Mouse (Mus musculus) MEL-GATA-1-ER (cell line): Measurements from ENCODE around the gene Pnisr.

Experiments
- DNase-seq: peaks from one replicate; pipeline ENCODE4 v3.0.0-alpha.2; 2012; ENCODE audit warnings: low read depth; ENCODE audit errors: extremely low read depth

The Pnisr gene

GRCm38 (mm10) chr4:21847481-21848286, at the start of gene Pnisr:
Gene Pnisr, plus strand, starts transcription at chr4:21847583.
- peak; percentile 97 for DNase-seq

- DNase-seq = no peak
These were observed 46.4 kb upstream of the Pnisr start for GRCm38 (mm10) chr4:21801013-21801412.

DNA sequence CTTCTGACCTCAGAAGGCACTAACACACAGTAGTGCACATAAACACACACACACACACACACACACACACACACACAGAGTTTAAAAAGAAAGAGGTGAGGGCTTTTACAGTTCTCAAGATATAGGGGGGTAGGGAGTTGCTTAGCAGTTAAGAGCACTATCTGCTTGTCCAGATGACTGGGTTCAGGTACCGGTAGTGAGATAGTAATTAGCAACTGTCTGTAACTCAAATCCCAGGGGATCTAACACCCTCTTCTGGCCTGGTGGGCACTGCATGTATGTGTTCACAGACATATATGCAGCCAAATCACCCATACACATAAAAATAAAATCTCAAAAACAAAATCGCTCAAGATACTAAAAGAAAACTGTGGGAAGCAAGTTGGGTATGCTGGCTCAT, 45.8 kb upstream of the Pnisr start:
- DNase-seq = no peak

DNA sequence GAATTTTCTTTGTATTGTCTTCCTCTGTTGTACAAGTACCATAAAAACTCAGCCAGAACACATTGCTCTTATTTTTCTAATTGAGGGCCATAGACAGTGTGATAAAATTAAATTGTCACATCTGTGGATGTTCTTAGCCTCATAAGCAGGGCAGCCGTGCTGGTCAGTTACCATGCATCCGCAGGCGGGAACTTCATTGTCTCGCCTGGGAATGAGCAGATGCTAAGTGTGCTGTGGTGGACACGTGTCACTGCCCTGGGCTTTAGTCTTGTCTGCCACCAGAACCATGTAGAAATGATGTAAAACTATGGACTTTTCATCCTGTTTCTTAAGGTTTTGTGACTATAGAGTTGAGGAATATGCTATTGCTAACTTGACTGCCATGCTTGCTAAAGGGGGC, 40.2 kb upstream of the Pnisr start:
- no peak for DNase-seq

- DNase-seq = no peak
These were observed 36.8 kb upstream of the Pnisr start for GRCm38 (mm10) chr4:21810608-21811007.

DNA sequence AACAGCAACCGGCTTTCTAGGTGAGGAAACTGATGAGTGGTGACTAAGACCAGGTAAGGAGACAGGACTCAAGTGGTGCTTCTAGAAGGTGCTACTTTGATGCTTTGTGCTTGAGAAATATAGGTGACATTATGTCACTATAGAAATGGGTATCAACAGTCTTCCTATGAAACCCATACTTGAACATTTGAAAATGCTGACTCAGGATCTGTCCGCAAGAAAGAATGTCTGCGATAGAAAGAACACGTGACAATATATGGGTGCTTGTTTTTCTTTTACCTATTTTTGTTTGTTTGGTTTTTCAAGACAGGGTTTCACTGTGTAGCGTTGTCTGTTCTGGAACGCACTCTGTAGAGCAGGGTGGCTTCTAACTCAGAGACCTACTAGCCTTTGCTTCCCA, 34.7 kb upstream of the Pnisr start:
- DNase-seq = no peak

DNA sequence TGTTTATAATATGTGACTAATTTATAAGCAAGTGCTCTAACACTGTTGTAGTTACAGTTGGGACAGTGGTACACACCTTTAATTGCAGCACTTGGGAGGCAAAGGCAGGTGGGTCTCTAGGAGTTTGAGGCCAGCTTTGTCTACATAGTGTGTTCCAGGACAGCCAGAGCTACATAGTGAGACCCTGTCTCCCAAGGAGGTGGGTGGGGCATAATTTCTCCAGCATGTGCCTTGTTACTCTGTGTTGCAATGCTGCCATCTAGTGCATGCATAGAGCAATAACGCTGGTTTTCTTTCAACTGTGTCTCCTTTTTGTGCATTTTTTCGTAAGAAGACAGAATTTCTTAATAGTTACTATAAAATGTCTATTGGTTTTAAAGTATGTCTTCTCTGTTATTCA, 33.4 kb upstream of the Pnisr start:
- DNase-seq = peak; percentile 43

DNA sequence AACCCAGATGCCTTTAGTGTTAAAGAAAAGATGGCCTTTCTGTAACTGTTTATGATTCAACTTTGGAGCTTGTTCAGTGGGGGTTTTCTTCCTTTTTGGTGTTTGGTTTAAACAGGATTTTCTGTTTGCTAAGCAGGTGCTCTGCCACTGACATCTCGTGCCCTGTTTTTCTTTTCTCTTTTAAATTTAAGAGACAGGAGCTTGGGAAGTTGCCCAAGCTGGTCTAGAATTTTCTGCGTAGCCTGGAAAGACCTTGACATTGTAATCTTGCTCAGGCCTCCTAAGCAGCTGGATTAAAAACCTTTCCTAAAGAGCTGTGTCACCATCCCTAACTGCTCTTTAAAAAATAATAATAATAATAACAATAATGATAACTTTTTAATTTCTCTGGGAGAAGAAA, 20.8 kb upstream of the Pnisr start:
- no peak for DNase-seq

GRCm38 (mm10) chr4:21832844-21833243, 14.5 kb upstream of the Pnisr start:
- DNase-seq = no peak

DNA sequence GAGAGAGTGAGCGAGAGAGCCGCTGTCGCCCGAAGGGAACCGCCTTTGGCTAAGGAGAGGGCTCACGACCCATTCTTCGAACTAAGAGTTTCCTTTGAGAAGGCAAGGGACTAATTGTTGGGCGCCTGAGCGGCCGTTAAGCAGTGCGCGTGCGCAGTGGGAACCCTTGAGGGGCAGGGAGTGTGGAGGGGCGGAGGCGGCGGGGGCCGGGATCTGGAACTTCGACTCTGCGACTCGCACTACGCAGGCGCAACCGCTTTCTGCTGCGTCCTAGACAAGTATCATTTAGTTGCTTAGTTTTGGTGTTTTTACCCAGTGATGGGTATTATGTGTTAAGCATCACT, 876 bp downstream of the Pnisr start:
- peak; percentile 60 for DNase-seq

DNA sequence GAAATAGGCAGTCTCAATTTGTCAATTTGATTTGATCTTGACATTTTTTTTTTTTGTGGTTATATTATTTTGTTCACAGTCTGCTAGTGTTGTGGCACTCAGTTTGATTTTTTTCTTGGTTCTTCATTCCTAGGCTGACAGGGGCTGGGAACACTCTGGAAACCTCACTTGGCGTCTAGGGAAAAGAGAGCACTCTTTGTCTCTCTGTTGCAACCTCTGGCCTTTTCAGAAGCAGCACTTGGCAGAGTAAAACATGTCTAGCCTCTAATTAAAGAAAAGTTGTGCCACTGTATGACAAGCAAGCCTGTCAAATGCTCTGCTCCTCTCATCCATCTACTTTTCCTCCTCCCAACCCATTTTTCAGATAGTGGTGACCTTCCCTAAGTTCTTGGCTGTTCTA, 10.1 kb downstream of the Pnisr start:
- no peak for DNase-seq

DNA sequence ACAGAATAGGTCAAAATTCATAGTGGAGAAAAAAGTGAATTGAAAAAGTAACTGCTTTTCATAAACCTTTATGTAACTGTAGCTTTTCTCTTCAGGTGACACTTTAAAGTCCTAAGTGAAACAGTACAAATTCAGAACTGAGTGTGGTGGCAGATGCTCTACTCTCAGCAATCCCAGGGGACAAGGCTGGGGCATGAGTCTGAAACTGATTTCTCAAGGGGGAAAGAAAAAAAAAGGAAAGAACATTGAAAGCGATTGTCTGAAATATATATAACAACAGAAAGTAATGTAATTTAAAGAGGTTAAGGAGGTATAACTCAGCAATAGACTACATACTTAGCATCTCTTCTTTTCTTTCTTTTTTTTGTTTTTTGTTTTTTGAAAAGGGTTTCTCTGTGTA, 17.8 kb downstream of the Pnisr start:
- DNase-seq = no peak

DNA sequence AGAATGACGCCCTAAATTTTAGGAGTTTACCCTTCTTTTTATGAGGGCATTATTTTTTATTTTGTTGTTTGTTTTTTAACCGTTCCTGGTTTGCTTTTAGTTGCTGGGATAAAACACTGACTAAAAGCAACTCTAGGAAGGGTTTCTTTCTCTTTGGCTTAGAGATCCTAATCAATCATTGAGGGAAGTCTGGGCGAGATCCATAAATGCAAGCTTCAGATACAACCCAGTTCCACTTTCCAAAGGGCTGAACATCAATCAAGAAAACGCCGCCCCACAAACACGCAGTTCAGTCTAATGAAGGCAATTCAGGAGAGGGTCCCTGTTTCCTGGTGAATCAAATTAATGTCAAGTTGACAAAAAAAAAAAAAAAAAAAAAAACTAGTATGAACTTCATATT, 31.4 kb downstream of the Pnisr start:
- DNase-seq = no peak

- peak; percentile 79 for DNase-seq
These were observed 32.3 kb downstream of the Pnisr start, which contains the start of gene Coq3 for GRCm38 (mm10) chr4:21879565-21880220. Gene Coq3, plus strand, starts transcription at chr4:21879673.

DNA sequence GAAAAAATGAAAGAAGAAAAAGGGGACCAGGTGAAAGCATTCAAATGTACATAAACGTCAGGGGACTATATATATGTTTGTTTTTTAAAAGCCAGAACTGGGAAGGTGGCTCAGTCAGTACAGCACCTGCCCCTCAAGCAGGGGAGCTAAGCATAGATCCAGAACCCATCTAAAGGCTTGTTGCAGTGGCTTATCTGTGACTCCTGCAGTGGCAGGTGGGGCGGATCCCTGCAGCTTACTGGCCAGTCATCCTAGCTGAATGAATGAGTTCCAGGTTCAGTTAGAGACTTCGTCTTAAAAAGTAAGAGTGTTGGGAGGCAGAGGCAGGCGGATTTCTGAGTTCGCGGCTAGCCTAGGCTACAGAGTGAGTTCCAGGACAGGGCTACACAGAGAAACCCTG, 35.4 kb downstream of the Pnisr start:
- no peak for DNase-seq

DNA sequence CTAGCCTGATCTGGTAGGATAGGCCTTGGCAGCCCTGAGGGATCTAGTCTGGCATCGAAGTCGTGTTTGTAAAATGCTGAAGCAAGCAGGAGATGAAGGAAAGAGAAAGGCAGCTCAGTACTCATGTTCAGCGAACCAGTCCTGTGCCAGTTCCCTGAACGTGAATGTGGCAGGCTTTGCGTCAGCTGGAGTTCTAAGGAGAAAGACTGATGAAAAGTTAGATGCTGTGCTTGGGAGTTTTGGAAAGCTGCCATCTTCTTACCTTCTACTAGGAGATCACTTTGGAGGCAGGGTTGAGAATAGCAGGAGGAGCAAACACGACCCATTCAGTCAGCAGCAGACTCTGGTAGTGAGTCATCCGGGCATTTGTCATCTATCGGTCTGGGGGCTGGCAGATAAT, 38.4 kb downstream of the Pnisr start:
- DNase-seq = no peak
